Mouse (Mus musculus) hindbrain, embryonic 13.5 days (tissue): ENCODE results near the gene Tex21. TPM values are rescaled to one million over a fixed set of nuclear protein-coding genes. Genes with fewer than 3 reads are reported as not detected.
A peak's percentile ranks its signal among the peaks of the same experiment; 100 is the strongest.

Experiments
- ATAC-seq: fragments of 200-750 bp; cut with Nextera tagmentation; 2 replicates; pipeline ENCODE4 v1.8.0; 2017; ENCODE audit warnings: moderate TSS enrichment; ENCODE audit not compliant: low FRiP score
- H3K27ac ChIP-seq: fragments of 300-500 bp; sonication (generic); 2 replicates; pipeline ENCODE4 v1.5.1; 2015; ENCODE audit warnings: inconsistent platforms, mild to moderate bottlenecking, moderate library complexity
- H3K27me3 ChIP-seq: fragments of 300-500 bp; sonication (generic); 2 replicates; pipeline ENCODE4 v1.6.1; 2015; ENCODE audit warnings: mild to moderate bottlenecking, inconsistent platforms
- H3K36me3 ChIP-seq: fragments of 300-500 bp; sonication (generic); 2 replicates; pipeline ENCODE4 v1.6.1; 2015; ENCODE audit warnings: mild to moderate bottlenecking, inconsistent platforms
- H3K4me1 ChIP-seq: fragments of 300-500 bp; sonication (generic); replicated peaks from 2 replicates; pipeline ENCODE4 v1.6.1; 2015; ENCODE audit warnings: inconsistent platforms
- H3K4me2 ChIP-seq: fragments of 300-500 bp; sonication (generic); 2 replicates; pipeline ENCODE4 v1.6.1; 2015; ENCODE audit warnings: inconsistent platforms, mild to moderate bottlenecking, moderate library complexity
- H3K4me3 ChIP-seq: fragments of 300-500 bp; sonication (generic); 2 replicates; pipeline ENCODE4 v1.5.1; 2015; ENCODE audit warnings: mild to moderate bottlenecking, inconsistent platforms
- H3K9ac ChIP-seq: fragments of 300-500 bp; sonication (generic); 2 replicates; pipeline ENCODE4 v1.6.1; 2015; ENCODE audit warnings: mild to moderate bottlenecking, inconsistent platforms
- H3K9me3 ChIP-seq: fragments of 300-500 bp; sonication (generic); 2 replicates; pipeline ENCODE4 v1.6.1; 2016; ENCODE audit warnings: inconsistent platforms
- WGBS: fragments of 180-500 bp; shearing (Covaris S2); methylation state at CpG from one replicate; pipeline ENCODE4 v1.1.7; 2015; 5-methylcytosine and 5-hydroxymethylcytosine counted together
- polyA plus RNA-seq: library from polyadenylated mRNA; unstranded; fragments of >200 nt; fragmentation: Nextera tagmentation; extraction: Ambion mirVana; gene quantifications from 2 replicates; pipeline ENCODE4 v1.2.1, GENCODE M21; 2015

The Tex21 gene
- polyA plus RNA-seq, 1 experiment from 2014 or later, result 0.08 TPM

GRCm38 (mm10) chr12:76272610-76273524 lies 26.3 kb upstream of the Tex21 start:
- no peak for ATAC-seq
- WGBS, result 92% methylated on average over 10 of the region's 10 CpGs
- H3K4me1 ChIP-seq, result no peaks in the 10 kb centered on the region
- no peaks in the 10 kb centered on the region for H3K27me3 ChIP-seq
- no peak overlapping the region for H3K27ac ChIP-seq
- H3K4me3 ChIP-seq, result no peak overlapping the region
- H3K9ac ChIP-seq, result no peak overlapping the region
- no peak overlapping the region for H3K4me2 ChIP-seq
- H3K36me3 ChIP-seq, result peaks cover 7% of the 10 kb centered on the region; the same call in 1 of the 2 replicates
- H3K9me3 ChIP-seq, result no peaks in the 10 kb centered on the region

GRCm38 (mm10) chr12:76271516-76271915 lies 25.0 kb upstream of the Tex21 start:
- no peaks in the 10 kb centered on the region for H3K9me3 ChIP-seq
- H3K9ac ChIP-seq, result no peak overlapping the region
- no peak overlapping the region for H3K27ac ChIP-seq
- H3K27me3 ChIP-seq, result no peaks in the 10 kb centered on the region
- no peak for ATAC-seq
- H3K4me1 ChIP-seq, result no peaks in the 10 kb centered on the region
- peaks cover 7% of the 10 kb centered on the region; the same call in 1 of the 2 replicates for H3K36me3 ChIP-seq
- H3K4me2 ChIP-seq, result no peak overlapping the region
- H3K4me3 ChIP-seq, result no peak overlapping the region
- WGBS, result 93% methylated on average over 6 of the region's 6 CpGs

- Histone ChIP-seq H3K4me1 (no peaks in the 10 kb centered on the region), H3K4me3 (no peak overlapping the region), H3K27me3 (no peaks in the 10 kb centered on the region), H3K9ac (no peak overlapping the region), H3K36me3 (peaks cover 7% of the 10 kb centered on the region; the same call in 1 of the 2 replicates), H3K9me3 (no peaks in the 10 kb centered on the region), H3K4me2 (no peak overlapping the region), H3K27ac (no peak overlapping the region)
- 72% methylated on average over 7 of the region's 7 CpGs for WGBS
- no peak for ATAC-seq
Observed at GRCm38 (mm10) chr12:76269196-76269595, 22.6 kb upstream of the Tex21 start.

- Histone ChIP-seq H3K27ac (no peak overlapping the region), H3K9ac (no peak overlapping the region), H3K4me2 (no peak overlapping the region), H3K4me1 (no peaks in the 10 kb centered on the region; the same call in 1 of the 2 replicates), H3K27me3 (no peaks in the 10 kb centered on the region), H3K4me3 (no peak overlapping the region), H3K9me3 (no peaks in the 10 kb centered on the region), H3K36me3 (peaks cover 7% of the 10 kb centered on the region; the same call in 1 of the 2 replicates)
- ATAC-seq, result no peak
- WGBS, result 80% methylated on average over 10 of the region's 10 CpGs
Observed at GRCm38 (mm10) chr12:76268686-76269085, 22.1 kb upstream of the Tex21 start.

- 75% methylated on average over 9 of the region's 9 CpGs for WGBS
Observed at GRCm38 (mm10) chr12:76266875-76267274, 20.3 kb upstream of the Tex21 start.

GRCm38 (mm10) chr12:76265001-76265400 lies 18.5 kb upstream of the Tex21 start:
- 87% methylated on average over 6 of the region's 6 CpGs for WGBS
- no peak for ATAC-seq
- Histone ChIP-seq H3K36me3 (no peaks in the 10 kb centered on the region), H3K27ac (0 out of 2 replicates have a peak overlapping the region, but pooled peaks have one; percentile 58), H3K4me2 (no peak overlapping the region), H3K9me3 (no peaks in the 10 kb centered on the region), H3K4me3 (no peak overlapping the region), H3K27me3 (no peaks in the 10 kb centered on the region), H3K9ac (no peak overlapping the region), H3K4me1 (no peaks in the 10 kb centered on the region; the same call in 1 of the 2 replicates)

More at GRCm38 (mm10) chr12:76266875-76267274, 20.3 kb upstream of the Tex21 start:
- H3K4me1 ChIP-seq, result no peaks in the 10 kb centered on the region; the same call in 1 of the 2 replicates
- no peak overlapping the region for H3K9ac ChIP-seq
- H3K4me2 ChIP-seq, result no peak overlapping the region
- no peaks in the 10 kb centered on the region for H3K9me3 ChIP-seq
- no peaks in the 10 kb centered on the region for H3K27me3 ChIP-seq
- no peak overlapping the region for H3K4me3 ChIP-seq
- peaks cover 5% of the 10 kb centered on the region; the same call in 1 of the 2 replicates for H3K36me3 ChIP-seq
- H3K27ac ChIP-seq, result no peak overlapping the region
- ATAC-seq, result no peak

GRCm38 (mm10) chr12:76264325-76264965 lies 17.9 kb upstream of the Tex21 start:
- no peak overlapping the region for H3K4me3 ChIP-seq
- no peaks in the 10 kb centered on the region for H3K36me3 ChIP-seq
- no peaks in the 10 kb centered on the region for H3K9me3 ChIP-seq
- no peaks in the 10 kb centered on the region; the same call in 1 of the 2 replicates for H3K4me1 ChIP-seq
- H3K27me3 ChIP-seq, result no peaks in the 10 kb centered on the region
- no peak for ATAC-seq
- no peak overlapping the region for H3K4me2 ChIP-seq
- no peak overlapping the region for H3K9ac ChIP-seq
- 83% methylated on average over 9 of the region's 9 CpGs for WGBS
- H3K27ac ChIP-seq, result 0 out of 2 replicates have a peak overlapping the region, but pooled peaks have one; percentile 58

- no peak overlapping the region for H3K4me2 ChIP-seq
- ATAC-seq, result no peak
- WGBS, result 29% methylated on average over 1 of the region's 1 CpGs
- H3K27ac ChIP-seq, result no peak overlapping the region
- no peaks in the 10 kb centered on the region; the same call in 1 of the 2 replicates for H3K4me1 ChIP-seq
- no peaks in the 10 kb centered on the region for H3K9me3 ChIP-seq
- no peak overlapping the region for H3K9ac ChIP-seq
- no peaks in the 10 kb centered on the region for H3K27me3 ChIP-seq
- no peak overlapping the region for H3K4me3 ChIP-seq
- no peaks in the 10 kb centered on the region for H3K36me3 ChIP-seq
Observed at GRCm38 (mm10) chr12:76263876-76264275, 17.3 kb upstream of the Tex21 start.

- H3K9me3 ChIP-seq, result no peaks in the 10 kb centered on the region
- no peak overlapping the region for H3K4me3 ChIP-seq
- no peaks in the 10 kb centered on the region for H3K36me3 ChIP-seq
- no peak for ATAC-seq
- WGBS, result 94% methylated on average over 4 of the region's 4 CpGs
- H3K9ac ChIP-seq, result no peak overlapping the region
- H3K4me1 ChIP-seq, result no peaks in the 10 kb centered on the region; the same call in 1 of the 2 replicates
- H3K4me2 ChIP-seq, result no peak overlapping the region
- no peaks in the 10 kb centered on the region for H3K27me3 ChIP-seq
- no peak overlapping the region for H3K27ac ChIP-seq
Observed at GRCm38 (mm10) chr12:76262918-76263317, 16.4 kb upstream of the Tex21 start.

- Histone ChIP-seq H3K27ac (no peak overlapping the region), H3K4me3 (no peak overlapping the region), H3K27me3 (peaks cover 4% of the 10 kb centered on the region; the same call in 1 of the 2 replicates), H3K9me3 (no peaks in the 10 kb centered on the region), H3K4me2 (no peak overlapping the region), H3K9ac (no peak overlapping the region), H3K36me3 (no peaks in the 10 kb centered on the region), H3K4me1 (peaks cover 3% of the 10 kb centered on the region)
- no peak for ATAC-seq
- WGBS, result 96% methylated on average over 4 of the region's 4 CpGs
Observed at GRCm38 (mm10) chr12:76261556-76261955, 15.0 kb upstream of the Tex21 start.

GRCm38 (mm10) chr12:76260673-76261072 lies 14.1 kb upstream of the Tex21 start:
- no peaks in the 10 kb centered on the region for H3K36me3 ChIP-seq
- H3K4me1 ChIP-seq, result peaks cover 12% of the 10 kb centered on the region
- H3K9ac ChIP-seq, result no peak overlapping the region
- no peak overlapping the region for H3K27ac ChIP-seq
- WGBS, result 91% methylated on average over 3 of the region's 3 CpGs
- no peak overlapping the region for H3K4me2 ChIP-seq
- no peaks in the 10 kb centered on the region for H3K9me3 ChIP-seq
- no peak overlapping the region for H3K4me3 ChIP-seq
- no peak for ATAC-seq
- peaks cover 4% of the 10 kb centered on the region; the same call in 1 of the 2 replicates for H3K27me3 ChIP-seq

GRCm38 (mm10) chr12:76256114-76256843 lies 9.7 kb upstream of the Tex21 start:
- H3K27me3 ChIP-seq, result peaks cover 4% of the 10 kb centered on the region; the same call in 1 of the 2 replicates
- H3K9ac ChIP-seq, result peak overlapping the region; percentile 81
- ATAC-seq, result no peak
- H3K4me3 ChIP-seq, result peak overlapping the region; percentile 63
- peak overlapping the region; percentile 79 for H3K4me2 ChIP-seq
- H3K36me3 ChIP-seq, result no peaks in the 10 kb centered on the region
- peaks cover 21% of the 10 kb centered on the region for H3K4me1 ChIP-seq
- H3K27ac ChIP-seq, result no peak overlapping the region
- 6% methylated on average over 17 of the region's 17 CpGs for WGBS
- H3K9me3 ChIP-seq, result no peaks in the 10 kb centered on the region
